Mouse (Mus musculus) kidney, postnatal 4 days (tissue): ENCODE data around the gene Fah.

Source experiments
- DNase-seq, 2 experiments: peaks; one replicate each; pipeline ENCODE4 v3.0.0; 2021; ENCODE audit warnings: mixed read lengths in 2 of 2

The Fah gene

DNA sequence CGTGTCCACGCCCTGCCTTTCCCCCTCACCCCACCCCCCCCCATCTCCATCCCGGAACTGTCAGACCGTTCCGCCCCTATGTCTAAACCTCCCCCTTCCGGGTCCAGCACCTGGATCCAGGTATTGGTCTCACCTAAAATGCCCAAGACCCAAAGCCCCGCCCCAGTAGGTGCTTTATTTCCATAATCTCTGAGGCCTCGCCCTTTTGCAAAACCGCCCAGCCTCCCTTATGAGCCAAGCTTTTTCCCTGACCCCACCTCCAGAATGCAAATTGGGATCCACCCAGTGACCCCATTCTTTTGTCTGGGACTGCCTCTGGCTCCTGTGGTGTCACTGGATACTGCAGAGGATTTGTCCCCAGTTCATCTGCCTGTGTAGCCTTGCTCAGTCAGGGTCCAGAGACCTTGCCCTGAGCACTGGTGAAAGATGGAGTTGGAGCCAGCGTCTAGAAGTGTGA lies at the start of gene Fah:
Gene Fah (minus strand): TSS at position 430 of the 457 bp plus-strand sequence.
- peak in 1 of 2 experiments; percentile 66 for DNase-seq

DNA sequence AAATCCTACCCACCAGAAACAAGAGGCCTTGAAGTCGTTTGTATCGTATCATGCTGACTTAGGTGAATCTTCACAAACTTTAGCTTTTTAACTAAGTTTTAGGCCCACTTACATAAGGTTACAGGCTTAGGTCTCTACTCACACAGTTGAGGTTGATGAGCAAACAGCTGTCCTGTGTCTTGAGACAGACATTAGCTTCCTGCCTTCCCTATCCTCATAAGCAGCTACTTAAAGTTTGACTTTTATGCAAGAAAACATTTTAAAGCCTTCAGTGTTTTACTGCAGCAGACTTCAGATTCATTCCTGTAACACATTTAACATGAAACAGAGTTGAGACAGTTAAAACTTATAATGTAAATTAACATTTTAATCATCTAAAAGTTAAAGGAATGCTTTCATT lies 46.2 kb upstream of the Fah start:
- no peak for DNase-seq

DNA sequence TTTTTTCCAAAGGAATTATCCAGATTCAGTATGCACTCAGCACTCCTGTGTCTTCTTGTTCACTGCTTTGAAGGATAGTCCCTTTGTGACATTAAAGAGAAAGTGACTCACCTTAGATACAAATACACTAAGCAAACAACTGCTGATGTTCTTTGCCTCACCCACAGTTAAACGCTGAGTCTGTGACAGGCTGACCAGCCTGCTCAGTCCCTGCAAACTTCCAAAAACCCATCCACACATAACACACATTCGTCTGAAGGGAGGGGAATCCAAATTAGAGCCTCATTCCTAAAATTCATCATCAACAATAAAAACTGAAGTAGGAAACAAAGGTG lies 45.4 kb upstream of the Fah start:
- DNase-seq, result no peak

DNA sequence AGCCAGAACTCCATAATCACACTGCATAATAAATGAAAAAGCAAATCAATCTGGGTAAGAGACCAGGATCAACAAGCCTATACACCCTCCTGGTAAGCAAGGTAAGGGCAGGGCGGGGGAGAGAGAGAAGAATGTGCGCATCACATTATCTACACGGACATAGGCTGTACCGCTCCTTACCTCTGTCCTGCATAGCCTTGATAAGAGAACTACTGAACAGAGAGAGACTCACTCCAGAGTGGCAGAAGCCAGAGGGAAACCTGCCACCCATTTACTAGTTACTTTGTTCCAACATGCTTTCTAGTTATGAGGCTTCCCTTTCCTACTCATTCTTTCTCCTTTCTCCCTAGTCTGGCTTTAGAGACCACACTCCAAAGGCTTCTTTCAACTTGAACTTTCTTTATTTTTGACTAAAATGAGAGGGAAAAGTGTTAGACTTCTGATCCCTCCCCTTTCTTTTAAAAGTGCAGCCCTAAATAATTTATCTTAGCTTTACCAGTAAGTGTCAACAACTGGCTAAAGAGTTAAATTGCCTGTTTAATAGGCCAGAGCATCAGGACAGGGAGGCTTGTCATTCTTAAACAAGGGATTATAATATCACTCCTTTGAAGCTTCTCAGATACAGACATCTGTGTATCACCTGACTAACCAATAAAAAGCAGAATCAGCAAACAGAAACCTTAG lies 44.9 kb upstream of the Fah start:
- no peak for DNase-seq

DNA sequence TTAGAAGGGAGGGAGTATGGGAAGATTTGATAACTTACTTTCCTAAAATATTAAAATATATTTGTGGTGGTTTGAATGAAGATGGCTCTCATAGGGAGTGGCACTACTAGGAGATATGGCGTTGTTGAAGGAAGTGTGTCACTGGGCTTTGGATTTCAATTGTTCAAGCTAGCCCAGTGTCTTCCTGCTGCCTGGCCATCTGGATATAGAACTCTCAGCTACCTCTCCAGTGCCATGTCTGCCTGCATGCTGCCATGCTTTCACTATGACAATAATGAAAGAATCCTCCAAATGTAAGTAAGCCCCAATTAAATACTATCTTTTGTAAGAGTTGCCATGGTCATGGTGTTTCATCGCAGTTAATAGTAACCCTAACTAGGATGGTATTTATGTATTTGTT lies 42.5 kb upstream of the Fah start:
- DNase-seq, result no peak

DNA sequence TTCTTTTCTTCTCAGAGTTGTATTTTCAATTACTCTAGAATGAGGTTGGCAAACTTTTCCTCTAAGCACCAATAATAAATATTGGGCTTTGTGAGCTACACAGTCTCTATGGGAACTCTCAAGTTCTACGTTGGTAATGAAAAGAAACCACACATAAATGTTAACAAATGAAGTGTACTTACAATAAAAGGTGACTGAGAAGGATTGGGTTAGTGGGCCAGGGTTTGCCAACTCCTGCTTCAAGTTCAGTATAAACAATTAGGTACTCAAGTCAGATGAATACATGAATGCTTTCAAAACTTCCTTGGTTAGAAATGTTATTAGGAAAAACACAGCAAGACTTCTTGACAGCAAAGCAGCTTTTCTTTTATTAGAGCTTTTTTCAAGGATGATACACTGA lies 39.7 kb upstream of the Fah start:
- no peak for DNase-seq

DNA sequence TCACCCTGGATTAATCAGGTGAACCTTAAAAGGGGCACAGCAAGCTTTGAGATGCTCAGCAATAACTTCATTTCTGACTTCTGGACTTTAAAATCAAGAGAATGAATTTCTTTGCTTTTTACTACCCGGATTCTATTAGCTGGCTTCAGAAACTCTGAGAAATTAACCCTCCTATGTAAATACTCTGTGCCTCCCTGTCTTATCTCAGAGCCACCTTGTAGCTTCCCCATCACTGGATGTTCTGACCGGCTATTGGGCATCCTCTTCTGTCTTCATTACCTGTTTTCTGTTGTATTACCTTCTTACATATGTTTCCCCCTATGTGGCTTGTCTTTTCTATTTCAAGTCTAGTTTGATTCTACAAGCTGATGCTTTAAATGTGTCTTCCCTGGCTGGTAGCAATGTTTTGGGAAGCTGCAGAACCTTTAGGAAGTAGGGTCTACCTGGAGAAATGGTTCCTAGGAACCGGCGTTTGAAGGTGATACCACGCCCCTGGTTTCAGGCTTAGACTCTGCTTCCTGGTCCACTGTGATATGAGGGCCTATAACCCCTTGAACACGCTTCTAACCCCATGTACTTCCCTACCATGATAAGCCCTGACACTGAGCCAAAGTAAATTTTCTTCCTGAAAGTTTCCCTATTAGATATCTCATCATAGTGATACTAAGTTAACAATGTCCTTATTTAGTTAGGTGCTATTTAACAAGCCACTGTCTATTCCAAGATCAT lies 36.9 kb upstream of the Fah start:
- no peak for DNase-seq

DNA sequence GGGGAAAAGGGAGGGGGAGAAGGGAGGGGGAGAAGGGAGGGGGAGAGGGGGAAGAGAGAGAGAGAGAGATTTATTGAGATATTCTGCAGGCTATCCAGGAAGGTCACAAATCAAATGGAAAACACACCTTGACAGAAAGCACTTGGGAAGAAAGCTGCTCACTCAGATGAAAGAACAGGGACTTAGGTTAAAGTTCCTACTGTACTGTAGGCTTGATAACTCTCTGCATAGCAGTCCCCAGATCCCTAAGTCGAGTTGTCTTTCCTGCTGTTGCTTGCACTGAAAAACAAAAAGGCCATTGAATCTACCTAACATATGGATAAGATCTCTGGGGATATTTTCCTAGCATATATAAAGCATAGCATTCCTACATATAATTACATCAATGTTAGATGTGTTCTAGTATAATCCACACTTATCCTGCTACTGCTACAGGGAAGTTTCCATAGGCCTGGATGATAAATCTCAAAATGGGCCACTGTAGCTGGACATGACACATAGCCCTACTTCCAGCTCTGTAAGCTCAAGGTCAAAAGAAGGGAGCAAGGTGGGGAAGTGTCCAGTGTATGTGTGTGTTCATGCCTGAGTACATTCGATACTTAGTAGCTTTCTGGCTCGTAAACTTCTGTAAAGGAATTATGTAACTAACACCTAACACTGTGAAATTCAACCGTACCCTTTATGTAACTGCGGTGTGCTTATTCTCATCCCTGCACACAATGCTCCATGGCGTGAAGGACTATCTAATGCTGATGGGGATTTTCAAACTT lies 35.8 kb upstream of the Fah start:
- no peak for DNase-seq

DNA sequence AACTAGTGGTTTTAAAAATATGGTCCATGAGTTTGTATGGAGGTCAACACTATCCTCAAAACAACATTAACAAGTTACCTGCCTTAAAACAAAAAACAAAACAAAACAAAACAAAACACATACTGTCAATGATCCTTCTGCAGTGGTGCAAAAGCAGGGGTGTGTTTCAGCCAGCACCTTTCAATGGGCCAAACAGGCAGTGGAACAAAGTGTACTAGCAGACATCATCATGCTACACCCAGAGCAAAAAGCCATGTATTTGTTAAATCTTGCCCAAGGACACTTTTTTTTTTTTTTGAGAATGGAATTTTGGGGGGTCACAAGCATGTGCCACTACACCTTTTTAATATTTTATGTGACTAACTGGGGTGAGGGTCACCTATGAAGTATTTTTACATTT lies 30.4 kb upstream of the Fah start:
- DNase-seq, result no peak

DNA sequence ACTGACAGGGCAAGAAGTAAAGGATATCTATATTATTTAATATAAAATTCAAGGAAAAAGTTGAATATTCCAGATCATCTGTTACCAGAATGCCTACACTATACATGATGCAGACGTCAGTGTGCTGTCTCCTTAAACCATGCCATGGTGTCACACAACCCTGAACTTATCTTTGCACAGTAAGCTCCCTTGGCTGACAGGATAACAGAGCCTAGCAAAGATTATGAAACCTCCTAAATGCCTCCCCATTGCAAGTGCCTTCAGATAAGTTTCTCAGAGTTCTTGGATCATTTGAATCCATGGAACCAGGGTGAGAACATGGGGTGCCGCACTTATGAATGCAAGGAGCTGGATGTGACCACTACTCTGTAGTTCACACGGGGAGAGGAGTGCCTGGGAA lies 25.4 kb upstream of the Fah start:
- DNase-seq, result no peak

DNA sequence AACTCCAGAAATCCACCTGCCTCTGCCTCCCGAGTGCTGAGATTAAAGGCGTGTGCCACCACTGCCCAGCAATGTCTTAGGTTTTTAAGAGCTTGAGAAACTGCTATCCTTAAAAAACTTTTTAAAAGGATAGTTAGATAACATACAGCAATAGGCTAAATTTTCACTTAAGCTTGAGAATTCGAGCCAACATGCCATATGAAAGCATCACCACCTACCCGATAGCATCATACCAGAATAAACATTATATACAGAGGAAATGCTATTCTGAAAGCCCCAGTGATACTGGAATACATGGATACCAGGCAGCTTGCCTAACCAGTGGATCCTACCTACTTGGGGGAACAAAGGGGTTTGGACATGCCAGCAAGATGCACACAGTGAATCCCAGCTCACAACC lies 17.2 kb upstream of the Fah start:
- DNase-seq, result no peak

DNA sequence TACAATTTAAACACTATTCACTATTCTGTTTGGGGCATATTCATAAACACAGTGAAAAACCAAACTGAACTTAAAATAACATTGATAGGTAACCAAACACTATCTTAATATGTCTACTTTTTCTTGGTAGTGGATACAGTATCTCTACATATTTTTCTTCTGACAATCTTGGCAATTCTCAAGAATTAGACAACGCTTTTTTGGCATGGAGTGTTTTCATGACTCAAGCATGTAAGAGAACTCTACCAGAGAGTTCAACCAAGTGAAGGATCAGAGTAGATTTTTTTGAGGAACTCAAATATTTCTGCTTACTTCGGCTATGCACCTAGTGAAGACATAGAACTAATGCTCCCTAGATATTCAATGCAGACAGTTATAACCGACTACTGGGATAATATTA lies 14.4 kb upstream of the Fah start:
- DNase-seq, result no peak

DNA sequence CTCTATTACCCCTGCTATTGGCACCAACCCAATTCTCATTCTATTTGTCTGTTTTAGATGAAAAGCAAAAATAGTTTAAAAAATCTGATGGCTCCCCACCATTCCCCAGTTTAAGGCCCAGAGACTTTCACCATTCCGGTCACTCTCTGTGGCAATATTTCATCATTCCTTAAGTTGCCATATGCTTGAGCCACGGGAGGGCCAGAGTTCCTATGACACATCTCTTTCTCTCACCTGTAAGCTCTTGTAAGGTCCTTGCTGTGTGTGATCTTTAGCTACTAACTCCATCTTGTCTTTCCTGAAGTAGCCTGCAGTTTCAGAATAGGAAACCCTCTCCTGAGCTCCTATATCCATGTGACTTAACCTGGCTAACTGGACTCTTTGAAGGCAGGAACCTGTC lies 12.4 kb upstream of the Fah start:
- no peak for DNase-seq

DNA sequence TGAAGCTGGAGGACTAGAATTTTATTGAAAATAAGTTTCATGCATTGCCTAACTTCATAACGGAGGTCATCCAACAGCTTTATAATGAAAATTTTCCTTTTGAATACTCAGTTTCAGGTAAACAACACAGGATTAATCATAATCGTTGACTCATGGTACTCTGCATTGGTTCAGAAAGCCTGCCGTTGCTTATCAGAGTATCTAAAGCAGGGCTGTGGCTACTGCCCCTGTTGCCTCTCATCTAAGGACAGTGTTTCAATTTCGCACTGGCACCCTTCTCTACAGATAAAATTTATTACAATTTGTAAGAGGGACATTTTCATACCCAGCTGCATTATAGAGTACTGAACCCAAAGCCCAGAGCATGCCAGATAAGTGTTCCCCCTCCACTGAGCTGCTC lies 5.9 kb upstream of the Fah start:
- DNase-seq, result no peak

DNA sequence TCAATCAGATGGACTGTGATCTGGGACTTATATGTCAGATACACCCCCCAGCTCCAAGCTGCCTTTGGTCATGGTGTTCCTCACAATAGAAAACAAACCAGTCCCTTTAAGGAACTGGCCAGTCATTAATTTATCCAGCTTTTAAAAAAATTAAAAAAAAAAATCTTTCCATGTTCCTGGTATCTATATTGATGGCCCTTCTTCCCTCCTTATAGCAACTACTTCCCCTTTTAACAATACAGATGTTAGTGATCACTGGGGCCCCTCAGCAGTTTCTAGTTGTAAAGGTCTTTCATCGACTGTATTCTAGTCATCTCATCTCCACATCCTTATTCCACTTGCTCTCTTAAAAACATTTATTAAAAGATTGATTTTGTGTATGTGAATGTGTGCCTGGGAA lies 5.1 kb upstream of the Fah start:
- no peak for DNase-seq

DNA sequence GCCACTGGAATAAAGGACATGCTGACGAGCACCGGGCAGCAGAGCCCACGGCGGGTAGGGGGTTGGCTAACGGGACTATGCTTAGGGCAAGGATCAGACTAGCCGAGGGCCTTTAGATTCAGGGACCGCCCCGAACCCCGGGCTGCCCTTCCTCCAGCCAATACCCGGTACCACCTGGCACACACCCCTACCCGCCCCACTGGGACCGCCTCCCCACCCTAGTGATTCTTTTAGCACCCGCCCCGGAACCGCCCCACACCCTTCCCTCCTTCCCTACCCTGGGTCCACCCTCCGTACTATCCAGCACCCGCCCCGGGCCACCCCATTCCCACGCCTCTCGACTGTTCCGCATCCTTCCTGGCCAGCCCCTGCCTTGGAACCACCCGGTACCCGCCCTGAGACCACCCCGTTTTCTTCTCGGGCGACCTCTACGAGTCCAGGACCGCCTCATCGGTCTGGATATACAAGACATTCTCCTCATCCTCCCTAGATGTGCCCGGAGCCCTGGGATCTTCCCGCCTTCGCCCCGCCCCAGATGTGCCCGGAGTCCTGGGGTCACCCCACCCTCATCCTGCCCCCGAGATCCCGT lies 724 bp downstream of the Fah start:
- peak; percentile 81 to 87 for DNase-seq

DNA sequence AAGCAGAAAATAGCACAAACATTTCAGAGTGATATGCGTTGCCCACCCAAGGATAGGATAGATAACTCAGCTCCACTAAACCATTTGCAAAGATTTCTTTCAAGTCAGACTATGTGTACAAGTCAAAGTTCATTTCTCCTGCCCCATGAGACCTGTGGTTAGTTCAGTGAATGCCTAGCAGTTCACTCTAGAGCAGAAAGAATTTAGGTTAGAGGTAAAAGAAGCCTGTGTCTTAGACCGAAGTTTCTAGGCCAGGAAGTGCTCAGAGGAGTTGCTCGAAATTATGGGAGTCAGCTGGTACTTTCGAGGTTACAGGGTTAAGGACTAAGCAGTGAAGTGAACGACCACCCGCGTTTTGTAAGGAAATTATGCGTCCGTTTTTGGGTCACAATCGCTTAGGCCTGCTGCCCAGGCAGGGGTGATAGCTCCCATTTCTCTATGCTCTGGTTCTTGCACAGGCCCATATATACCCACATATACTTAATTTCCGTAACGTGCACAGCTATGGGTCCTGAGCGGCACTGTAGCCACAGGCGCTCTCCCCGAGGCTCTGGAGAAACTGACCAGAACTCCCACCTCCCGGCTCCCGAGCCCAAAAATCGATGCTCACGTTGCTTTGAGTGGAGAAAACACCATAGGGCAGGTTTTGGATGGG lies 1.4 kb downstream of the Fah start:
- DNase-seq, result peak in 1 of 2 experiments; percentile 4

DNA sequence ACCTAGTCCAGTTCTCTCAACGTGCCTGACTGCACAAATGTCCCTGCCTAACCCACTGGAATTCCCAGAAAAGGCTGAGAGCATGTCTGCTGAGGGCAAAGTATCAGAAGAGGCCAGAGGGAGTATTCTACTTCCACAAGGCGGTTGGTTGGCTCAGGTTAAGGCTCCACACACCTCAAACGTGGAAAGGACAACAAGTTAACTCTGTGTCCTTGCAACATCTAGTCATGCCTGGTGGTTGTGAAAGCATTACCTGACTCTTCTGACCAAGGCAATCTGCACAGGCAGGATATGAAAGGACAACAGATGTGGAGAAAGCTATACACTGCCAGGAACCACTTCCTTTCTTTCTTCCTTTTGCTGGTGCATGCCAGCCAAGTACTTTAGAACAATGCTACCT lies 2.0 kb downstream of the Fah start:
- peak in 1 of 2 experiments; percentile 17 for DNase-seq

DNA sequence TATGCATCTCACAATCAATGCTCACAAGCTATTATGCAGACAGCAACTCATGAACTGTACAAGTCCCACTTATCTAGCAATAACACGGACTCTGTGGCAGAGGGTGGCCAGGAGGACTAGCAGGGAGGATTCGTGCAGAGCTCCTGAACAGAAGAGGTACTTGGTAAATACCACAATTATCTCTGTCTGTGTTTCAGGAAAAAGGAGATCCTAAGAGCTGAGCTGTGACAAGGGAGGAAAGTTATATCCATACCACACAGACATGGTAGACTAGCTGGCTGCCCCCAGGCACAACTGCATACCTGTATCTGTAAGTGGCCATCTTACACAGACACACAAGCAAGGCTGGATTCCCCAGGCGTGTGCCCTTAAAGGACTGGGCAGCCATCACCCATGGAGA lies 5.2 kb downstream of the Fah start:
- DNase-seq, result no peak

DNA sequence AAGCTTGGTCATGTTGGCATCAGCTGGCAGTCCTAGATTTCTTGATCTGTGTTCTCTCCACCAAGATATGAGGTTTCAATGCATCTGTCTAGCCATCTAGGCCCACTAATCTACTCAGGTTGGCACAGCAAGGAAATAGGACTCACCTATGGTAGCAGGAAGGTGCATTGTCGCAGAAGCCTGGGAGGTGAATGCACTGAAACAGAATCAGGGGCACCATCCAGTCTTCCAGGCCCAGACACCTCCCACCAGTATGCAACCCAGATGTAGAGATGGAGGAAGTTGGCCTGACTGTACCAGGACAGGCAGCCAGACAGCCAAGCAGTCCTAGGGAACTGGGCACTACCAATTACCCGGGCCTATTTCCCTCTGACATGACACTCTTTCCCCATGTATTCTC lies 5.9 kb downstream of the Fah start:
- DNase-seq, result no peak

DNA sequence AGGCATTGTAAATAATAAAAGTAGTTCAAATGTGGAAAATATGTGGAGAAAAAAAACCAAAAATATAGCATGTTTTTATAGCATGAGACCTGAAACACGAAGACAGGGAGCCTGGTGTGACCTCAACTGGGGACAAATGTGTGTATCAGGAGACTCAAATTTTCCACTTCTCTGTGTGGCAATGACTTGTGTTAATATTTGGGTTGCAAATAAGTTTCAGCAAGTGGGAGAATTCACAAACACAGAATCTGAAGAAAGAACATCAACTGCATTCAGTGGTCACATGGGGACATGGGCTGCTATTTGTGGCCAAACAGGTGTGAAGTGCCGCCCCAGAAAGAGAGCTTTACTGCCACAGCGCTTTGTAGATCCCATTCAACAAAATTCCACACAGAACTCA lies 9.9 kb downstream of the Fah start:
- DNase-seq, result no peak

DNA sequence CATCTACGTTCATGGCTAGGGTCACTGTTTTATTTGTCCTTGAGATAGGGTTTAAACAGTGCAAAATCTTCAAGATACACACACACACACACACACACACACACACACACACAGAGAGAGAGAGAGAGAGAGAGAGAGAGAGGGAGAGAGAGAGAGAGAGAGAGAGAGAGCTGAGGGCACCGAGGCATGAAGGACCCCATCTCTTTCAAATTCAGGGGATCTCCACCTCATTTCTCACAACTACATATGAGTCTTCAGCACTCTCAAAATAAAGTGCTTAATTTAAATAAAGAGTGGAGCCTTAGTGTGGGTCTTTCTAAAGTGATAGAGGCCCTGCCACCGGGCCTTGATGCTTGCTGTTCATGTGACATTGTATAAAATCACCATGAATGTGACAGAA lies 10.5 kb downstream of the Fah start:
- DNase-seq, result no peak

DNA sequence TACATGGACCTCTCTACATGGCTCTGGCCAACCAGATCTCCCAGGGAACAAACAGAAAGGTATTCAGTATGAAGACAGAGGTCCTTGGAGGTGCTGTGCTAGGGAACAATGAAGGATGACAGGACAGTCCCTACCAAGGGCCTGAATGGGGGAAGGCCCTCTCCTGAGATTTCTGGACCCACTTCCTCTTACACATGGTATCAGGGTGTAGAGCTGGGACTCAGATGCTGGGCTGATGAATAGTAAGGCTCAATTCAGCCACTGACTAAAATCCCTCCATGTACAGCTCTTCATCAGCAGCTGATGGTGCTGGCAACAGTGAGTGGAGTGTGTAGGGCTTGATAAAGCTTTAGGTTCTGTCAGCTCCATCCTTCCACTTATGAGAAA lies 11.6 kb downstream of the Fah start:
- no peak for DNase-seq
